Mouse (Mus musculus): ENCODE results near the gene Neurl4. TPM values are rescaled to one million over a fixed set of nuclear protein-coding genes. Genes with fewer than 3 reads are reported as not detected.
"Not testable (repeated sequence)": the region's sequence is repeated elsewhere in the genome, so short reads cannot be mapped to it uniquely, and the experiment has no call there.

Neurl4 gene
- total RNA-seq (2014; rRNA removed) (10.1 and 14.0 TPM in 2 replicates), polyA plus RNA-seq (2012; rRNA removed) (12.6 and 20.7 TPM in 2 replicates)

DNA sequence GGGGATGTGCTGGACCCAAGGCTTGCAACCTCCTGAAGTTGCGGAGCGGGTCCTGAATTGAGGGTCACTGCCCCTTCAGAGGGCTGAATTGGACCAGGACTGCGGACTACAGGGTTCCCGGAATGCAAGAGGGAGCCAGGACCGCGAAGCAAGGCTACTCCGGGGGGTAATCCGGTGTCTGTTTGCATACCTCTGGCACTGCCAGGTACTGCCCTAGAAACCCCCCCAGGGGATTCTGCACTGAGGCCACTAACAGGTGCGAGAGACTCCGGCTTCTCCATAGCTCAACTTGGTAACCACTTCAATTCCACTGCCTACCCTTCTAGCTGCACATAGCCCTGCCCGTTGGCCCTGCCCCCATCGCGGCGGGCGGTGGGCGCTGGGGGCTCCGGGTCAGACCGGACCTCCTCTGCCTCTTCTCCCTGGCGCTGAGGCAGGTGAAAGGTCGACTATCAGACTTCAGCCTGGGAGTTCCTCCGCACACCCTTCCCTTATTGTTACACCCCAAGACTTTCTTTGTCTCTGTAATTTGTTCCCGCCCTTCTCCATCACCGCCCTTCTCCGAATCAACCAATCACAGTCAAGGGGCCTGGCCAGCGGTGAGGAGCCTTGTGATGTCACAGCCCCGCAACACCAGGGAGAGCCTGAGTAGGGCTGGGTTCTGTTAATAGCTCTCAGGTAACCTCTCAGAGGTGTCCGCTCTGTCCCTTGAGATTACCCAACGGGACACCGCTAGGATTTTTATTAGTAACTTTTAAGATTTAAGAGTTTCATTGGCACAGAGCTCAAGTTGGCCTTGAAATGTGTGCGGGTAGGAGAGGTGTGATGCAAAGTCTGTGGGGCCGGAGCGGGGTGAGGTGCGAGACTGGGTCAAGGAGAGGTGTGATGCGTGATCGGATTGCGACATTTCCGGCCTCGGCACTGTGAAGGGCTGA is at the start of gene Neurl4, which contains the start of gene 2810408A11Rik:
Neurl4 (plus strand) TSS at position 602 of the 935 bp plus-strand sequence.
2810408A11Rik (minus strand) TSS at position 517 of the 935 bp plus-strand sequence.
- H3K4me1 ChIP-seq (ENCODE audit: control insufficient read depth, insufficient read depth, low read length) = no peaks in the 10 kb centered on the region
- peaks cover 2% of the 10 kb centered on the region; the same call in 1 of the 2 replicates for H3K36me3 ChIP-seq (ENCODE audit: control insufficient read depth, insufficient read depth, low read length)
- H3K4me3 ChIP-seq (ENCODE audit: insufficient read depth, low read depth, low read length) = peak within 1 kb of the TSS; percentile 64
- 2% methylated on average over 38 of the region's 38 CpGs for WGBS
- peak; percentile 82 for DNase-seq (ENCODE audit: extremely low read depth, low read depth, low spot score)
- no peaks in the 10 kb centered on the region for H3K79me2 ChIP-seq (ENCODE audit: control insufficient read depth, insufficient read depth, low read length)
- peak within 1 kb of the TSS; percentile 69 for H3K27ac ChIP-seq (replicated peaks; ENCODE audit: insufficient read depth, low read depth, low read length)
- TF ChIP-seq CTCF (IDR thresholded peaks at IDR 0.05; ENCODE audit: low read depth, low read length) = no peak
- 0 out of 2 replicates have a peak, but pooled peaks have one; percentile 37 for TF ChIP-seq POLR2A (IDR thresholded peaks at IDR 0.05; ENCODE audit: extremely low read depth, insufficient read depth, low read length)
- peak within 1 kb of the TSS; percentile 67 for H3K9ac ChIP-seq (ENCODE audit: low read depth, low read length)
- H3K27me3 ChIP-seq (ENCODE audit: control insufficient read depth, insufficient read depth, low read length) = no peaks in the 10 kb centered on the region

DNA sequence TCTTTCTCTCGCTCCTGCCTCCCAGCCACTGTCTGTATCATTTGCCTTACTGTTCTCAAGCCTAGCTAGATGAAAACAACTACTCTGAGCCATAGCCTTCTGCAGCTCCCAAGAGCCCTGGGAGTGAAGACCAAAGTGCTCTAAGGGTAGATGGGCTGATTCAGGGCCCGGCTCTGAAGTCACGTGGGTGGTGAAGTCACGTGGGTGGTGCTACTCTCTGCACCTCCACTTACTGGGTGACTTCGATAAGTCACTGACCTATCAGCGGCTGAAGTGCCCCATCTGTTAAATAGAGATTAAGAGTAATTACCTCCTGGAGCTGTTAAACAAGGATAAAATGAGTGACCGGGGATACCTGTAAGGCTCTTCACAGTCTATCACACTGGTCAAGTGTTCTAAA is 46.9 kb upstream of the Neurl4 start:
- 52% methylated on average over 7 of the region's 7 CpGs for WGBS
- peak; percentile 25 for DNase-seq (ENCODE audit: extremely low read depth, low read depth, low spot score)
- Histone ChIP-seq H3K79me2 (ENCODE audit: control insufficient read depth, insufficient read depth, low read length) (no peaks in the 10 kb centered on the region), H3K9ac (ENCODE audit: low read depth, low read length) (no peak overlapping the region), H3K27me3 (ENCODE audit: control insufficient read depth, insufficient read depth, low read length) (no peaks in the 10 kb centered on the region), H3K27ac (replicated peaks; ENCODE audit: insufficient read depth, low read depth, low read length) (no peak overlapping the region), H3K36me3 (ENCODE audit: control insufficient read depth, insufficient read depth, low read length) (no peaks in the 10 kb centered on the region; the same call in 1 of the 2 replicates), H3K4me1 (ENCODE audit: control insufficient read depth, insufficient read depth, low read length) (no peaks in the 10 kb centered on the region), H3K4me3 (ENCODE audit: insufficient read depth, low read depth, low read length) (no peak overlapping the region)
- TF ChIP-seq POLR2A (IDR thresholded peaks at IDR 0.05; ENCODE audit: extremely low read depth, insufficient read depth, low read length) (no peak), CTCF (IDR thresholded peaks at IDR 0.05; ENCODE audit: low read depth, low read length) (no peak)

DNA sequence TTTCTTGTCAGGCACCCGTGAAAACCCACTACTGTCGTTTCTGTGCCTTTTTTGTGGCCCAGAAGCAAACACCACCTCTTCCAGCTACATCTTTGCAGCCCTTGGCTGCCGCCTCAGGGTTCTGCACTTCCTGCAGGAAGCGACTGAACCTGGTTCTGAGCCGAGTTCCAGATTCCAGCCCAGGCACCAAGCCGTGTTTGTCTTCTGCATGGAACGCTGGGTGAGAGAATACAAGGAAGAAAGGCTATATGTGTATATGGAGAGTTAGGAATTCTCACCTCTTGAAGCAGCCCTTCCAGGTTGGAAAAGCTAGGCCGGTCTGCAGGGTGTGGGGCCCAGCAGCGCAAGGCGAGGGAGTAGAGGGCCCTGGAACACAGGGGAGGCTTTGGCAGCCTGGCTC is 46.2 kb upstream of the Neurl4 start:
- Histone ChIP-seq H3K9ac (ENCODE audit: low read depth, low read length) (no peak overlapping the region), H3K27me3 (ENCODE audit: control insufficient read depth, insufficient read depth, low read length) (no peaks in the 10 kb centered on the region), H3K36me3 (ENCODE audit: control insufficient read depth, insufficient read depth, low read length) (no peaks in the 10 kb centered on the region; the same call in 1 of the 2 replicates), H3K27ac (replicated peaks; ENCODE audit: insufficient read depth, low read depth, low read length) (no peak overlapping the region), H3K4me3 (ENCODE audit: insufficient read depth, low read depth, low read length) (no peak overlapping the region), H3K4me1 (ENCODE audit: control insufficient read depth, insufficient read depth, low read length) (no peaks in the 10 kb centered on the region), H3K79me2 (ENCODE audit: control insufficient read depth, insufficient read depth, low read length) (no peaks in the 10 kb centered on the region)
- 81% methylated on average over 10 of the region's 10 CpGs for WGBS
- TF ChIP-seq POLR2A (IDR thresholded peaks at IDR 0.05; ENCODE audit: extremely low read depth, insufficient read depth, low read length) (no peak), CTCF (IDR thresholded peaks at IDR 0.05; ENCODE audit: low read depth, low read length) (no peak)
- DNase-seq (ENCODE audit: extremely low read depth, low read depth, low spot score) = no peak

DNA sequence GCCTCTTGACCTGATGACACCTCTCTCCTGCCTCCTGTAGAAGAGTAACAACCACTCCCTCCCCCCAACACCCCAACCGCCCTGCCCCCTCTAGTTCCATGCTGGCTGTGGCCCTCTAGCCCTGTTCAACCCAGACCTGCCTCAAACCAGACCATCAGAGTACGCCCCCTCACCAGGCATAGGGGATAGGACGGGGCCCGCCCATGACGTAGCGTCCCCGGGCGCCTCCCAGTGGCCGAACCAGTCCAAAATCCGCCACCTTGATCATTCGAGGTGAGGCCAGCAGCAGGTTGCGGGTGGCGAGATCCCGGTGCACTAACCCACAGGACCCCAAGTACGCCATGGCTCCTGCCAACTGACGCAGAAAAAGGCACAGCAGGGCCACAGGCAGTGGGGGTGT is 45.5 kb upstream of the Neurl4 start:
- Histone ChIP-seq H3K9ac (ENCODE audit: low read depth, low read length) (no peak overlapping the region), H3K4me1 (ENCODE audit: control insufficient read depth, insufficient read depth, low read length) (no peaks in the 10 kb centered on the region)

DNA sequence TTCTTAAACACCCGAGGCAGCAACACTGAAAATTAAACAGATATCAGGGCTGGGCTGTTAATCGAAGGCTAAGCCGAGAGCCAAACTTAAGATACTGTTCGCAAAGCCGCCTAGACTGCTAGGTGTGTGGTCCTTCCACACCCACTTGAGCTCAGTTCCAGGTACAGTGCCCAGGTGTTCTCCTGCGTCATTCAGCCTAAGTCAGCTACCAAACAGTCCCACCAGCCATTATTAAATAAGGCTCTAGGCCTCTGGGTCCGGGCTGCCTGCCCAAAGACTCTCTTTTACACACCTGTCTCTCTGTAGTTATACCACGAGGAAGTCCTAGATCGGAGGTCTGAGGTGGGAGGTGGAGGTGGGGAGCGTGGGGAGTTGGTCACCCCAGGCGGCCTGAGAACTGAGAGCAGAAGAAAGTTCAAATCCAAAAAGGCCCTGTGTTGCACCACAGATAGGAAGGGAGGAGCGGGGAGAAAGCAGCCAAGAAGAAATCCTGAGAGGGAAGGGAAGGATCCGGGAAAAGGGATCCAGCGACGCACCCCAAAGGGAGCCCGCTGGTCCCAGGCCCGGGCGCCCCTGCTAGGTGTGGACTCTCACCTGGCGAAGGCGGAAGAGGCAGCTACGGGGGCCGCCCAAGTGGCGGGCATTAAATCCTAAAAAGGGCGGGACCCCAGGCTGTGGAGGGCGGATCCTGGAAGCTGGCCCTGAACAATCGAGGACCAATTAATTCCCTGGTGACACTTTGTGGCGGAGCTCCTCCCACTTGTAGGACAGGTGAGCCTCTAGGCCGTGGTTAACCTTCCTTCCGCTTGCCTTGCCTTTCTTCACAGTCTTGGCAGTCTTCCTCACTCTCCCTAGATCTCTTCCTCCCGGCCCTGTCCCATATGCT is 42.5 kb upstream of the Neurl4 start, which contains the start of gene Tnk1:
Tnk1 (minus strand) TSS at position 618 of the 886 bp plus-strand sequence.
- no peak within 1 kb of the TSS for H3K4me3 ChIP-seq (ENCODE audit: insufficient read depth, low read depth, low read length)
- H3K79me2 ChIP-seq (ENCODE audit: control insufficient read depth, insufficient read depth, low read length) = no peaks in the 10 kb centered on the region
- no peak within 1 kb of the TSS for H3K27ac ChIP-seq (replicated peaks; ENCODE audit: insufficient read depth, low read depth, low read length)
- no peaks in the 10 kb centered on the region for H3K4me1 ChIP-seq (ENCODE audit: control insufficient read depth, insufficient read depth, low read length)
- 54% methylated on average over 30 of the region's 30 CpGs for WGBS
- TF ChIP-seq POLR2A (IDR thresholded peaks at IDR 0.05; ENCODE audit: extremely low read depth, insufficient read depth, low read length) (no peak), CTCF (IDR thresholded peaks at IDR 0.05; ENCODE audit: low read depth, low read length) (no peak)
- no peaks in the 10 kb centered on the region for H3K36me3 ChIP-seq (ENCODE audit: control insufficient read depth, insufficient read depth, low read length)
- no peaks in the 10 kb centered on the region for H3K27me3 ChIP-seq (ENCODE audit: control insufficient read depth, insufficient read depth, low read length)
- no peak for DNase-seq (ENCODE audit: extremely low read depth, low read depth, low spot score)
- H3K9ac ChIP-seq (ENCODE audit: low read depth, low read length) = no peak within 1 kb of the TSS

More for the DNA sequence above, 45.5 kb upstream of the Neurl4 start:
- no peak overlapping the region for H3K27ac ChIP-seq (replicated peaks; ENCODE audit: insufficient read depth, low read depth, low read length)
- TF ChIP-seq CTCF (IDR thresholded peaks at IDR 0.05; ENCODE audit: low read depth, low read length) (peak; percentile 51), POLR2A (IDR thresholded peaks at IDR 0.05; ENCODE audit: extremely low read depth, insufficient read depth, low read length) (no peak)
- no peaks in the 10 kb centered on the region for H3K27me3 ChIP-seq (ENCODE audit: control insufficient read depth, insufficient read depth, low read length)
- H3K36me3 ChIP-seq (ENCODE audit: control insufficient read depth, insufficient read depth, low read length) = no peaks in the 10 kb centered on the region; the same call in 1 of the 2 replicates
- no peak overlapping the region for H3K4me3 ChIP-seq (ENCODE audit: insufficient read depth, low read depth, low read length)
- WGBS = 52% methylated on average over 16 of the region's 16 CpGs
- no peak for DNase-seq (ENCODE audit: extremely low read depth, low read depth, low spot score)
- no peaks in the 10 kb centered on the region for H3K79me2 ChIP-seq (ENCODE audit: control insufficient read depth, insufficient read depth, low read length)

DNA sequence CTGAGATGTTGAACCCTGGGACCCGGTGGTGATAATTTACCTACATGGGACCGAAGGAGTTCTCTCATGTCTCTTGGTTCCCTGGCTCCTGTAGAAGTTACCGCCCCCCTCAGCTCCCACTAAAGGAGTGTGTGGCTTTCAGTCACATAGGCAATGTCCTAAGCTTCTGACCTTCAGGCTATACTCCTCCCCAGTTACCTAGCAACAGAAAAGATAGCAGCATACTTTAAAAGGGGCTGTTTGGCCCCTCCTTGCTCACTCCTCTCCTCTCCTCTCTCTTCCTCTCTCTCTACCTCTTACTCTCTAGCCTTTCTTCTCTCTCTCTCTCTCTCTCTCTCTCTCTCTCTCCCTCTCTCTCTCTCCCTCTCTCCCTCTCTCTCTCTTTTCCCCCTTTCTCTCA is 37.1 kb upstream of the Neurl4 start:
- H3K36me3 ChIP-seq (ENCODE audit: control insufficient read depth, insufficient read depth, low read length); H3K4me1 ChIP-seq (ENCODE audit: control insufficient read depth, insufficient read depth, low read length); DNase-seq (ENCODE audit: extremely low read depth, low read depth, low spot score); H3K27me3 ChIP-seq (ENCODE audit: control insufficient read depth, insufficient read depth, low read length); H3K79me2 ChIP-seq (ENCODE audit: control insufficient read depth, insufficient read depth, low read length); H3K27ac ChIP-seq (replicated peaks; ENCODE audit: insufficient read depth, low read depth, low read length); H3K9ac ChIP-seq (ENCODE audit: low read depth, low read length); H3K4me3 ChIP-seq (ENCODE audit: insufficient read depth, low read depth, low read length): not testable (repeated sequence)
- 76% methylated on average over 3 of the region's 3 CpGs for WGBS

Data from liver, adult 2 months (tissue).